Mouse (Mus musculus): Measurements from ENCODE around the gene Olfr248. TPM values are rescaled to one million over a fixed set of nuclear protein-coding genes. Genes with fewer than 3 reads are reported as not detected.

The Olfr248 gene
- polyA plus RNA-seq, 1 experiment from 2014 or later = not detected

DNA sequence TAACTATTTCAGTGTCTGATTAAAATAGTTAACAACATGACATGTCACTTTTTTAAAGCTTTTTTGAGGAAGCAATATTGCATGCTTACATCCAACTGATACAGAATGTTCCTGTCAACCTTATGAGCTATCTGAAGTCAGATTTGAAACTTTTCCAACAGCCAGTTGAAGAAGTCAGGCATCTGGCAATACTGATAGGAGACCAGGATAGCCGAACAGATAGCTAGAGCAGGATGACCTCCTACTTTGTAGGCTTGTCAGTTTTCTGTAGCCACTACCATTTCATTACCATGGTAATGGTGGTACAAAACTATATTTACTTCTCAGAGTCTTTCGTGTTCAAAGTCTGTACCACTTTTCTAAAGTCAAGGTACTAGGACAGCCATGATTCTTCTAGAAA is 37.6 kb downstream of the Olfr248 start:
- peak; percentile 63 for ATAC-seq (ENCODE audit: low read depth)
- no peak overlapping the region for H3K27ac ChIP-seq (ENCODE audit: low read length)
- WGBS (ENCODE audit: insufficient replicate concordance) = 27% methylated on average over 2 of the region's 2 CpGs
- no peaks in the 10 kb centered on the region for H3K9me3 ChIP-seq (replicated peaks; ENCODE audit: control insufficient read depth, low read length)
- peaks cover 2% of the 10 kb centered on the region; the same call in 1 of the 2 replicates for H3K4me1 ChIP-seq (ENCODE audit: control insufficient read depth, low read depth, low read length)
- no peak overlapping the region for H3K4me3 ChIP-seq (ENCODE audit: low read depth, low read length)
- H3K36me3 ChIP-seq (ENCODE audit: control insufficient read depth, insufficient read depth) = no peaks in the 10 kb centered on the region
- H3K27me3 ChIP-seq (ENCODE audit: control insufficient read depth, insufficient read depth, low read depth, low read length) = no peaks in the 10 kb centered on the region
- H3K4me2 ChIP-seq (ENCODE audit: low read depth, low read length) = no peak overlapping the region
- no peak overlapping the region for H3K9ac ChIP-seq (ENCODE audit: low read depth, low read length)

DNA sequence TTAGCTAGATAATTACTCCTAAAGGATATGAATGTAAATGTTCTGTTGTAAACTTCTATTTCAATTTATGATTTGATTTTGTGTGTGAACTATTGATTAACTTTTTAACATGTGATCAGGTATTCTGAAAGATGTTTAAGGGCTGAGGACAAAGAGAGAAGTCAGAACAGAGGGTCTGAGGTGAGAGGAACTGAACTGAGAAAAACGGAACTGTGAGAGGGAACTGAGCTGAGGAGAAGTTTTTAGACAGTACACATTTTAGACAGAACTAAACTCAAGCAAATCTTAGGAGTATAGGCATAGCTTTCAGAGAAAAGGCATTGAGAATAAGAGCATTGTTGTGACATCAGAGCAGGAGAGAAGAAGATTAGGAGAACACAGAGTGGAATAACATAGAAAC is 43.3 kb downstream of the Olfr248 start:
- Histone ChIP-seq H3K27me3 (ENCODE audit: control insufficient read depth, insufficient read depth, low read depth, low read length) (no peaks in the 10 kb centered on the region), H3K4me3 (ENCODE audit: low read depth, low read length) (no peak overlapping the region), H3K4me2 (ENCODE audit: low read depth, low read length) (no peak overlapping the region), H3K27ac (ENCODE audit: low read length) (no peak overlapping the region), H3K4me1 (ENCODE audit: control insufficient read depth, low read depth, low read length) (no peaks in the 10 kb centered on the region), H3K9ac (ENCODE audit: low read depth, low read length) (no peak overlapping the region), H3K9me3 (replicated peaks; ENCODE audit: control insufficient read depth, low read length) (no peaks in the 10 kb centered on the region), H3K36me3 (ENCODE audit: control insufficient read depth, insufficient read depth) (no peaks in the 10 kb centered on the region)
- no peak for ATAC-seq (ENCODE audit: low read depth)
- WGBS (ENCODE audit: insufficient replicate concordance) = 16% methylated on average over 1 of the region's 1 CpGs

Other genes with a start within 250 kb of the Olfr248 start
- gene Olfr420, start 235.4 kb upstream of the Olfr248 start, polyA plus RNA-seq (2015; fragmentation: Nextera tagmentation; extraction: Ambion mirVana) = 0.97 and 1.1 TPM in 2 replicates
- gene Spta1, start 218.3 kb upstream of the Olfr248 start, polyA plus RNA-seq (2015; fragmentation: Nextera tagmentation; extraction: Ambion mirVana) = 35.2 and 38.2 TPM in 2 replicates
- 0.11 and 0.13 TPM in 2 replicates for gene Olfr419, start 139.0 kb upstream of the Olfr248 start, polyA plus RNA-seq (2015; fragmentation: Nextera tagmentation; extraction: Ambion mirVana)
- gene Mptx1, start 60.5 kb upstream of the Olfr248 start, polyA plus RNA-seq (2015; fragmentation: Nextera tagmentation; extraction: Ambion mirVana) = not detected in 2 replicates
- gene Olfr417, start 25.9 kb upstream of the Olfr248 start, polyA plus RNA-seq (2015; fragmentation: Nextera tagmentation; extraction: Ambion mirVana) = 0.04 TPM in 1 of 2 replicates, not detected in the other
- gene Olfr414, start 33.0 kb downstream of the Olfr248 start, polyA plus RNA-seq (2015; fragmentation: Nextera tagmentation; extraction: Ambion mirVana) = not detected in 2 replicates
- gene Olfr220, start 51.0 kb downstream of the Olfr248 start, polyA plus RNA-seq (2015; fragmentation: Nextera tagmentation; extraction: Ambion mirVana) = not detected in 2 replicates
- 0.02 and 0.04 TPM in 2 replicates for gene Fmn2, start 110.8 kb downstream of the Olfr248 start, polyA plus RNA-seq (2015; fragmentation: Nextera tagmentation; extraction: Ambion mirVana)